Mouse (Mus musculus) cerebellum, postnatal 25 days (tissue): ENCODE measurements at regions not wholly inside any gene's neighbourhood (a gene's known extent, or its start where the extent isn't known, plus 50 kb on each side); places are given as distances from the start of the nearest gene placed in this dataset.

ENCODE experiments used
- DNase-seq, 2 experiments: peaks; one replicate each; pipeline ENCODE4 v3.0.0; 2021; ENCODE audit warnings: mixed read lengths in 2 of 2

- DNase-seq, result no peak
These were observed 496.2 kb upstream of the Fam160b2 start for GRCm38 (mm10) chr14:71095661-71096422.

- peak; percentile 74 to 77 for DNase-seq
These were observed 493.1 kb upstream of the Fam160b2 start for GRCm38 (mm10) chr14:71092626-71093326.

- no peak for DNase-seq
These were observed 486.1 kb upstream of the Fam160b2 start for GRCm38 (mm10) chr14:71085721-71086120.

- DNase-seq, result no peak
These were observed 482.7 kb upstream of the Fam160b2 start for GRCm38 (mm10) chr14:71082327-71082726.

GRCm38 (mm10) chr14:71075671-71076070 lies 476.0 kb upstream of the Fam160b2 start:
- DNase-seq, result no peak

GRCm38 (mm10) chr14:71074019-71074418 lies 474.4 kb upstream of the Fam160b2 start:
- no peak for DNase-seq

GRCm38 (mm10) chr14:71065669-71066068 lies 466.0 kb upstream of the Fam160b2 start:
- no peak for DNase-seq

GRCm38 (mm10) chr14:71056601-71057000 lies 457.0 kb upstream of the Fam160b2 start:
- DNase-seq, result no peak

GRCm38 (mm10) chr14:71055480-71055879 lies 455.8 kb upstream of the Fam160b2 start:
- DNase-seq, result no peak

- DNase-seq, result no peak
These were observed 454.4 kb upstream of the Fam160b2 start for GRCm38 (mm10) chr14:71053788-71054641.

GRCm38 (mm10) chr14:71047096-71047495 lies 447.5 kb upstream of the Fam160b2 start:
- no peak for DNase-seq

- peak; percentile 29 to 45 for DNase-seq
These were observed 444.5 kb upstream of the Fam160b2 start for GRCm38 (mm10) chr14:71043879-71044770.

- no peak for DNase-seq
These were observed 437.0 kb upstream of the Fam160b2 start for GRCm38 (mm10) chr14:71036620-71037019.

- DNase-seq, result no peak
These were observed 434.0 kb upstream of the Fam160b2 start for GRCm38 (mm10) chr14:71033586-71033985.

GRCm38 (mm10) chr14:71030164-71030880 lies 430.7 kb upstream of the Fam160b2 start:
- no peak for DNase-seq
